Mouse (Mus musculus) hindbrain, embryonic 10.5 days (tissue): ENCODE data around the gene Vmn1r220. TPM values are rescaled to one million over a fixed set of nuclear protein-coding genes. Genes with fewer than 3 reads are reported as not detected.
"Not testable (repeated sequence)": the region's sequence is repeated elsewhere in the genome, so short reads cannot be mapped to it uniquely, and the experiment has no call there.

ENCODE experiments used
- DNase-seq: peaks from one replicate; pipeline ENCODE4 v3.0.0-alpha.2; 2017; ENCODE audit warnings: low spot score
- H3K27ac ChIP-seq: fragments of 300-500 bp; sonication (generic); 2 replicates; pipeline ENCODE4 v1.5.1; 2016; ENCODE audit warnings: mild to moderate bottlenecking, moderate library complexity
- H3K27me3 ChIP-seq: fragments of 300-500 bp; sonication (generic); 2 replicates; pipeline ENCODE4 v1.6.1; 2016; ENCODE audit warnings: mild to moderate bottlenecking; ENCODE audit not compliant: poor library complexity, insufficient read depth, severe bottlenecking
- H3K36me3 ChIP-seq: fragments of 300-500 bp; sonication (generic); 2 replicates; pipeline ENCODE4 v1.6.1; 2016; ENCODE audit warnings: mild to moderate bottlenecking, moderate library complexity
- H3K4me1 ChIP-seq: fragments of 300-500 bp; sonication (generic); replicated peaks from 2 replicates; pipeline ENCODE4 v1.6.1; 2016; ENCODE audit warnings: mild to moderate bottlenecking
- H3K4me3 ChIP-seq: fragments of 300-500 bp; sonication (generic); 2 replicates; pipeline ENCODE4 v1.5.1; 2016; ENCODE audit warnings: mild to moderate bottlenecking, moderate library complexity
- H3K9me3 ChIP-seq: fragments of 300-500 bp; sonication (generic); 2 replicates; pipeline ENCODE4 v1.6.1; 2016; ENCODE audit warnings: mild to moderate bottlenecking, moderate library complexity
- WGBS: fragments of 180-500 bp; shearing (Covaris S2); methylation state at CpG from one replicate; pipeline ENCODE4 v1.1.7; 2016; 5-methylcytosine and 5-hydroxymethylcytosine counted together
- polyA plus RNA-seq: library from polyadenylated mRNA; unstranded; fragments of >200 nt; fragmentation: Nextera tagmentation; extraction: Ambion mirVana; gene quantifications from 2 replicates; pipeline ENCODE4 v1.2.1, GENCODE M21; 2016

Vmn1r220 gene
- not detected in 2 replicates for polyA plus RNA-seq

GRCm38 (mm10) chr13:23187875-23188274, at the start of gene Vmn1r220:
TSS of gene Vmn1r220 (minus strand) at chr13:23187975.
- 89% methylated on average over 2 of the region's 2 CpGs for WGBS

GRCm38 (mm10) chr13:23235847-23236246, 48.1 kb upstream of the Vmn1r220 start, which contains the start of gene Vmn1r222:
TSS of gene Vmn1r222 (minus strand) at chr13:23235947.
- not testable (repeated sequence) for DNase-seq, H3K27ac ChIP-seq, H3K36me3 ChIP-seq, H3K4me3 ChIP-seq, H3K9me3 ChIP-seq, H3K4me1 ChIP-seq, H3K27me3 ChIP-seq

More at GRCm38 (mm10) chr13:23187875-23188274, at the start of gene Vmn1r220:
- Histone ChIP-seq H3K4me1 (no peaks in the 10 kb centered on the region), H3K36me3 (no peaks in the 10 kb centered on the region), H3K9me3 (0 out of 2 replicates have a peak, but pooled peaks cover 2% of the 10 kb centered on the region), H3K27ac (no peak within 1 kb of the TSS), H3K4me3 (no peak within 1 kb of the TSS), H3K27me3 (no peaks in the 10 kb centered on the region)
- no peak for DNase-seq

- H3K36me3 ChIP-seq, H3K27ac ChIP-seq, H3K4me3 ChIP-seq, DNase-seq, H3K4me1 ChIP-seq, H3K27me3 ChIP-seq, H3K9me3 ChIP-seq: not testable (repeated sequence)
- WGBS: 89% methylated on average over 2 of the region's 2 CpGs
These were observed 26.1 kb upstream of the Vmn1r220 start, which contains the start of gene Vmn1r221 for GRCm38 (mm10) chr13:23213827-23214226. TSS of gene Vmn1r221 (plus strand) at chr13:23214127.

DNA sequence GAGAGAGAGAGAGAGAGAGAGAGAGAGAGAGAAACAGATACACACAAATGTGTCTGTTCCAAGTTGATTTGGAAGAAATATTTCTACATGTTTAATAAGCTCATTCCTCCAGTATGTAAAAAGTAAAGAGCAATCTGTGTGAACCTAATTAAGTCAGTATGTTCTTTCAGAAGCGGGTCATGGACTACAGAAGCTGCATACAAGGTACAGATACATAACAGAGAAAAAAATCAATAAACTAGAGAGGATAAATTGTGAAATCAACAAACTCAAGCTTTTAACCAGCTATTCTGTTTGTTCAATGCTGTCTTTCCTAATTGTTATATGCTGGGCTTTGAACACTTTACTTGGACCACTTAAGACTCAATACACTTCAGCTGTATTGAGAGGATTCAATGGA, 16.1 kb upstream of the Vmn1r220 start:
- not testable (repeated sequence) for H3K4me3 ChIP-seq, H3K27ac ChIP-seq, DNase-seq, H3K4me1 ChIP-seq, H3K36me3 ChIP-seq, H3K9me3 ChIP-seq, H3K27me3 ChIP-seq
- 91% methylated on average over 1 of the region's 1 CpGs for WGBS

DNA sequence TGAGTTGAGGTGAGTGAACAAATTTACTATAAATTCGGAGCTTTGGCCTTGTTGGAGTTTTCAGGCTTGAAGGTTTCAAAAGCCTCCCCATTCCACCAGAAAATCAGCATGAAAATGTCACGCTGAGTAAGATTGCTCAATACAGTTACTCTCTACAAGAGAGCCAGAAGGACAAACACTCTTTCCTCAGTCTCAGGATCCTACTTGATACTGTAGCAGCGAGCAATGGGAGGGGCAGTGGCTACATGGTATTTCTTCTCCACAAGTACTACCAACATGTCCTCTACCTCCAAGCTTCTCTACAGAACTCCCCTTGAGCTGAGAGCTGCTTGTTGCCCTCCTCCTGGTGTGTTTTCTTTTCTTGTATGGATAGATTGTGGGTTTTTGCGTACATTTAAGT, 21.3 kb downstream of the Vmn1r220 start:
- H3K4me3 ChIP-seq, H3K9me3 ChIP-seq, H3K4me1 ChIP-seq, H3K27me3 ChIP-seq, H3K27ac ChIP-seq, H3K36me3 ChIP-seq, DNase-seq: not testable (repeated sequence)
- 86% methylated on average over 4 of the region's 4 CpGs for WGBS

- no peak for DNase-seq
- no peaks in the 10 kb centered on the region for H3K36me3 ChIP-seq
- no peak within 1 kb of the TSS for H3K27ac ChIP-seq
- no peak within 1 kb of the TSS for H3K4me3 ChIP-seq
- H3K9me3 ChIP-seq: no peaks in the 10 kb centered on the region
- WGBS: 83% methylated on average over 4 of the region's 4 CpGs
- H3K4me1 ChIP-seq: peaks cover 7% of the 10 kb centered on the region
- H3K27me3 ChIP-seq: no peaks in the 10 kb centered on the region
These were observed 28.8 kb downstream of the Vmn1r220 start, which contains the start of gene Vmn1r219 for GRCm38 (mm10) chr13:23159012-23159411. TSS of gene Vmn1r219 (plus strand) at chr13:23159312.

GRCm38 (mm10) chr13:23157848-23158247, 29.9 kb downstream of the Vmn1r220 start:
- H3K4me3 ChIP-seq: no peak overlapping the region
- no peaks in the 10 kb centered on the region for H3K27me3 ChIP-seq
- DNase-seq: no peak
- peaks cover 7% of the 10 kb centered on the region for H3K4me1 ChIP-seq
- WGBS: 76% methylated on average over 3 of the region's 3 CpGs
- no peak overlapping the region for H3K27ac ChIP-seq
- no peaks in the 10 kb centered on the region for H3K9me3 ChIP-seq
- no peaks in the 10 kb centered on the region for H3K36me3 ChIP-seq

GRCm38 (mm10) chr13:23138880-23139279, 48.9 kb downstream of the Vmn1r220 start:
- 94% methylated on average over 2 of the region's 2 CpGs for WGBS
- no peaks in the 10 kb centered on the region for H3K27me3 ChIP-seq
- H3K4me3 ChIP-seq: no peak overlapping the region
- H3K27ac ChIP-seq: no peak overlapping the region
- DNase-seq: no peak
- H3K9me3 ChIP-seq: no peaks in the 10 kb centered on the region
- H3K36me3 ChIP-seq: no peaks in the 10 kb centered on the region
- H3K4me1 ChIP-seq: no peaks in the 10 kb centered on the region

DNA sequence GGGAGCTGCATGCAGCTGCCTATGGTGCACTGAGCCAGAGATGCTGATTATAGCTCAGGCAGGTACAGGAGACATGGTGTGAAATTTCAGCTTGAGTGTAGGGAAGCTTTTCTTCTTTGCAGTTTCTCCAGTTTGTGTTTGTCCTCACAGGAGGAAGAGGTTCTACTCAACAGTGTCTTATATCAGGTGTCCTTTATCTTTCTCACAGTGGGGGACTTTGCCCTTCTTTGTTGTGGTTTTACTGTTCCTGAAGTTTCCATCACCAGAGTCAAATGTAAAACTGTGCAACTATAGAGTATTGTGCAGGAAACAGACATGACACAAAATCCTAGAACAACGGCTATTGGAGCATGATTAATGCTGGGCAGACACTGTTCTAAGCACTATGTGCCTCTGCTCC, 54.3 kb downstream of the Vmn1r220 start:
- Histone ChIP-seq H3K9me3 (no peaks in the 10 kb centered on the region), H3K4me3 (no peak overlapping the region), H3K36me3 (no peaks in the 10 kb centered on the region), H3K27me3 (no peaks in the 10 kb centered on the region), H3K27ac (no peak overlapping the region), H3K4me1 (no peaks in the 10 kb centered on the region)
- no peak for DNase-seq
- 73% methylated on average over 1 of the region's 1 CpGs for WGBS

GRCm38 (mm10) chr13:23133099-23133498, 54.7 kb downstream of the Vmn1r220 start, which contains the start of gene Vmn1r218:
TSS of gene Vmn1r218 (plus strand) at chr13:23133155.
- Histone ChIP-seq H3K36me3 (no peaks in the 10 kb centered on the region), H3K27ac (no peak within 1 kb of the TSS), H3K4me1 (no peaks in the 10 kb centered on the region), H3K4me3 (no peak within 1 kb of the TSS), H3K9me3 (no peaks in the 10 kb centered on the region), H3K27me3 (no peaks in the 10 kb centered on the region)
- DNase-seq: no peak
- WGBS: 73% methylated on average over 3 of the region's 3 CpGs

Other genes starting within 250 kb of the Vmn1r220 start
- gene Vmn1r213, start 180.3 kb downstream of the Vmn1r220 start, polyA plus RNA-seq: not detected in 2 replicates
- gene Vmn1r214, start 157.6 kb downstream of the Vmn1r220 start, polyA plus RNA-seq: not detected in 2 replicates
- gene Vmn1r215, start 120.0 kb downstream of the Vmn1r220 start, polyA plus RNA-seq: not detected in 2 replicates
- not detected in 2 replicates for gene Vmn1r217, start 69.7 kb downstream of the Vmn1r220 start, polyA plus RNA-seq
- gene Vmn1r218, start 54.8 kb downstream of the Vmn1r220 start, polyA plus RNA-seq: not detected in 2 replicates
- gene Vmn1r219, start 28.7 kb downstream of the Vmn1r220 start, polyA plus RNA-seq: 0.03 TPM in 1 of 2 replicates, not detected in the other
- gene Vmn1r221, start 26.2 kb upstream of the Vmn1r220 start, polyA plus RNA-seq: not detected in 2 replicates
- not detected in 2 replicates for gene Vmn1r222, start 48.0 kb upstream of the Vmn1r220 start, polyA plus RNA-seq
- not detected in 2 replicates for gene Vmn1r223, start 59.2 kb upstream of the Vmn1r220 start, polyA plus RNA-seq
- gene Zfp322a, start 181.2 kb upstream of the Vmn1r220 start, polyA plus RNA-seq: 42.3 and 54.0 TPM in 2 replicates
- 13.4 and 14.5 TPM in 2 replicates for gene Abt1, start 235.9 kb upstream of the Vmn1r220 start, polyA plus RNA-seq